Mouse (Mus musculus) erythroblast, embryonic 14.5 days (primary cell): Measurements from ENCODE around the gene Trabd.

Experiments used
- GATA1 ChIP-seq: IDR thresholded peaks from 2 replicates; pipeline ENCODE4 v1.6.1; 2012; ENCODE audit warnings: low read length, inconsistent platforms, mixed read lengths
- TAL1 ChIP-seq: IDR thresholded peaks from 3 replicates; pipeline ENCODE4 v1.6.1; 2012; ENCODE audit warnings: low read length, inconsistent platforms, mixed read lengths

GRCm38 (mm10) chr15:89122649-89123366, 47.9 kb downstream of the Trabd start, which contains the start of gene Tubgcp6:
- TF ChIP-seq TAL1, result no peak
- no peak for TF ChIP-seq GATA1
